Mouse (Mus musculus) forebrain, embryonic 16.5 days (tissue): ENCODE data around the gene D430041D05Rik. TPM values are rescaled to one million over a fixed set of nuclear protein-coding genes. Genes with fewer than 3 reads are reported as not detected.
"Not testable (repeated sequence)": the region's sequence is repeated elsewhere in the genome, so short reads cannot be mapped to it uniquely, and the experiment has no call there.

Experiments used
- ATAC-seq: fragments of 200-750 bp; cut with Nextera tagmentation; 2 replicates; pipeline ENCODE4 v1.8.0; 2017; ENCODE audit warnings: mild to moderate bottlenecking, moderate library complexity
- H3K27ac ChIP-seq: fragments of 300-500 bp; sonication (generic); 2 replicates; pipeline ENCODE4 v1.5.1; 2014; ENCODE audit warnings: low read length, control low read depth
- H3K27me3 ChIP-seq: fragments of 300-500 bp; sonication (generic); replicated peaks from 2 replicates; pipeline ENCODE4 v1.6.1; 2014; ENCODE audit warnings: low read length; ENCODE audit not compliant: control insufficient read depth, insufficient read depth
- H3K36me3 ChIP-seq: fragments of 300-500 bp; sonication (generic); 2 replicates; pipeline ENCODE4 v1.6.1; 2014; ENCODE audit not compliant: control insufficient read depth, insufficient read depth
- H3K4me1 ChIP-seq: fragments of 300-500 bp; sonication (generic); replicated peaks from 2 replicates; pipeline ENCODE4 v1.6.1; 2014; ENCODE audit warnings: low read length; ENCODE audit not compliant: control insufficient read depth, insufficient read depth
- H3K4me2 ChIP-seq: fragments of 300-500 bp; sonication (generic); 2 replicates; pipeline ENCODE4 v1.6.1; 2014; ENCODE audit warnings: mild to moderate bottlenecking, low read length, control low read depth
- H3K4me3 ChIP-seq: fragments of 300-500 bp; sonication (generic); replicated peaks from 2 replicates; pipeline ENCODE4 v1.5.1; 2014; ENCODE audit warnings: mild to moderate bottlenecking, low read length, control low read depth
- H3K9ac ChIP-seq: fragments of 300-500 bp; sonication (generic); replicated peaks from 2 replicates; pipeline ENCODE4 v1.6.1; 2014; ENCODE audit warnings: low read depth, low read length, control low read depth
- H3K9me3 ChIP-seq: fragments of 300-500 bp; sonication (generic); 2 replicates; pipeline ENCODE4 v1.6.1; 2016; ENCODE audit warnings: low read length; ENCODE audit not compliant: control insufficient read depth
- WGBS: fragments of 180-500 bp; shearing (Covaris S2); extraction: QIAGEN DNeasy Blood & Tissue Kit; methylation state at CpG from one replicate; pipeline ENCODE4 v1.1.7; 2014; 5-methylcytosine and 5-hydroxymethylcytosine counted together
- polyA plus RNA-seq: library from polyadenylated mRNA; unstranded; fragments of >200 nt; fragmentation: Nextera tagmentation; extraction: Ambion mirVana; gene quantifications from 2 replicates; pipeline ENCODE4 v1.2.1, GENCODE M21; 2015

The D430041D05Rik gene
- polyA plus RNA-seq, 1 experiment from 2014 or later, result 14.9 TPM

- Histone ChIP-seq H3K4me1 (no peaks in the 10 kb centered on the region), H3K9ac (no peak overlapping the region), H3K36me3 (no peaks in the 10 kb centered on the region), H3K27ac (no peak overlapping the region), H3K9me3 (no peaks in the 10 kb centered on the region), H3K4me3 (no peak overlapping the region), H3K27me3 (no peaks in the 10 kb centered on the region), H3K4me2 (no peak overlapping the region)
- ATAC-seq, result no peak
- WGBS, result 87% methylated on average over 4 of the region's 4 CpGs
These were observed 300.8 kb downstream of the D430041D05Rik start for GRCm38 (mm10) chr2:104110031-104110430.

- H3K4me2 ChIP-seq, result no peak overlapping the region
- no peak for ATAC-seq
These were observed 301.3 kb downstream of the D430041D05Rik start for GRCm38 (mm10) chr2:104109528-104109927.

GRCm38 (mm10) chr2:104109021-104109420 is 301.8 kb downstream of the D430041D05Rik start:
- ATAC-seq, H3K36me3 ChIP-seq, H3K27ac ChIP-seq, H3K9me3 ChIP-seq, H3K27me3 ChIP-seq, H3K4me1 ChIP-seq, H3K9ac ChIP-seq, H3K4me3 ChIP-seq, H3K4me2 ChIP-seq: not testable (repeated sequence)
- 89% methylated on average over 2 of the region's 2 CpGs for WGBS

More at GRCm38 (mm10) chr2:104109528-104109927, 301.3 kb downstream of the D430041D05Rik start:
- Histone ChIP-seq H3K4me3 (no peak overlapping the region), H3K9ac (no peak overlapping the region), H3K27me3 (no peaks in the 10 kb centered on the region), H3K36me3 (no peaks in the 10 kb centered on the region), H3K9me3 (no peaks in the 10 kb centered on the region), H3K27ac (no peak overlapping the region), H3K4me1 (no peaks in the 10 kb centered on the region)
- 73% methylated on average over 2 of the region's 2 CpGs for WGBS

- ATAC-seq, result no peak
- Histone ChIP-seq H3K36me3 (no peaks in the 10 kb centered on the region), H3K9ac (no peak overlapping the region), H3K4me1 (no peaks in the 10 kb centered on the region), H3K9me3 (no peaks in the 10 kb centered on the region), H3K27me3 (no peaks in the 10 kb centered on the region), H3K4me2 (no peak overlapping the region), H3K4me3 (no peak overlapping the region), H3K27ac (no peak overlapping the region)
- WGBS, result 94% methylated on average over 6 of the region's 6 CpGs
These were observed 306.0 kb downstream of the D430041D05Rik start for GRCm38 (mm10) chr2:104104800-104105199.

- no peak overlapping the region for H3K9ac ChIP-seq
- ATAC-seq, result no peak
- H3K4me2 ChIP-seq, result no peak overlapping the region
- 0 out of 2 replicates have a peak, but pooled peaks cover 3% of the 10 kb centered on the region for H3K4me1 ChIP-seq
- 34% methylated on average over 1 of the region's 1 CpGs for WGBS
- no peaks in the 10 kb centered on the region for H3K9me3 ChIP-seq
- H3K36me3 ChIP-seq, result no peaks in the 10 kb centered on the region
- H3K4me3 ChIP-seq, result no peak overlapping the region
- no peaks in the 10 kb centered on the region for H3K27me3 ChIP-seq
- no peak overlapping the region for H3K27ac ChIP-seq
These were observed 310.9 kb downstream of the D430041D05Rik start for GRCm38 (mm10) chr2:104099946-104100345.

GRCm38 (mm10) chr2:104099231-104099585 is 311.6 kb downstream of the D430041D05Rik start:
- Histone ChIP-seq H3K36me3 (no peaks in the 10 kb centered on the region), H3K4me1 (0 out of 2 replicates have a peak, but pooled peaks cover 3% of the 10 kb centered on the region), H3K9ac (no peak overlapping the region), H3K27me3 (no peaks in the 10 kb centered on the region), H3K27ac (no peak overlapping the region), H3K9me3 (no peaks in the 10 kb centered on the region), H3K4me2 (no peak overlapping the region), H3K4me3 (no peak overlapping the region)
- ATAC-seq, result no peak
- 97% methylated on average over 2 of the region's 2 CpGs for WGBS

- no peaks in the 10 kb centered on the region for H3K27me3 ChIP-seq
- no peak overlapping the region for H3K4me3 ChIP-seq
- 0 out of 2 replicates have a peak, but pooled peaks cover 3% of the 10 kb centered on the region for H3K4me1 ChIP-seq
- no peak overlapping the region for H3K9ac ChIP-seq
- no peak for ATAC-seq
- H3K27ac ChIP-seq, result no peak overlapping the region
- H3K4me2 ChIP-seq, result no peak overlapping the region
- H3K9me3 ChIP-seq, result no peaks in the 10 kb centered on the region
- WGBS, result 52% methylated on average over 3 of the region's 3 CpGs
- H3K36me3 ChIP-seq, result no peaks in the 10 kb centered on the region
These were observed 312.1 kb downstream of the D430041D05Rik start for GRCm38 (mm10) chr2:104098529-104099230.

GRCm38 (mm10) chr2:104097396-104097795 is 313.4 kb downstream of the D430041D05Rik start:
- H3K4me3 ChIP-seq, result not testable (repeated sequence)

GRCm38 (mm10) chr2:104096796-104097195 is 314.0 kb downstream of the D430041D05Rik start:
- WGBS, result 55% methylated on average over 1 of the region's 1 CpGs
- H3K9me3 ChIP-seq, H3K27ac ChIP-seq, H3K36me3 ChIP-seq, H3K4me1 ChIP-seq, H3K27me3 ChIP-seq, H3K4me2 ChIP-seq, ATAC-seq, H3K9ac ChIP-seq, H3K4me3 ChIP-seq: not testable (repeated sequence)

More at GRCm38 (mm10) chr2:104097396-104097795, 313.4 kb downstream of the D430041D05Rik start:
- H3K4me1 ChIP-seq, H3K4me2 ChIP-seq, H3K9me3 ChIP-seq, ATAC-seq, H3K27me3 ChIP-seq, H3K36me3 ChIP-seq, H3K9ac ChIP-seq, H3K27ac ChIP-seq: not testable (repeated sequence)
- over 99% methylated on average over 4 of the region's 4 CpGs for WGBS
